Mouse (Mus musculus) liver, adult 2 months (tissue): ENCODE data around the gene Rnd1. TPM values are rescaled to one million over a fixed set of nuclear protein-coding genes. Genes with fewer than 3 reads are reported as not detected.
A peak's percentile ranks its signal among the peaks of the same experiment; 100 is the strongest.

Experiments
- DNase-seq: peaks from one replicate; pipeline ENCODE4 v3.0.0-alpha.2; 2011; ENCODE audit warnings: low read depth, low spot score; ENCODE audit errors: extremely low read depth
- H3K27ac ChIP-seq: fragments of 200-500 bp; replicated peaks from 2 replicates; pipeline ENCODE4 v1.5.1; 2012; ENCODE audit warnings: low read depth, mild to moderate bottlenecking, control low read depth, inconsistent platforms, low read length; ENCODE audit not compliant: insufficient read depth
- H3K27me3 ChIP-seq: fragments of 200-500 bp; 2 replicates; pipeline ENCODE4 v1.6.1; 2012; ENCODE audit warnings: mild to moderate bottlenecking, moderate library complexity, low read length, inconsistent platforms; ENCODE audit not compliant: control insufficient read depth, insufficient read depth
- H3K36me3 ChIP-seq: fragments of 200-500 bp; 2 replicates; pipeline ENCODE4 v1.6.1; 2012; ENCODE audit warnings: low read length, inconsistent platforms; ENCODE audit not compliant: control insufficient read depth, insufficient read depth
- H3K4me1 ChIP-seq: fragments of 200-500 bp; 2 replicates; pipeline ENCODE4 v1.6.1; 2011; ENCODE audit warnings: low read length; ENCODE audit not compliant: control insufficient read depth, insufficient read depth
- H3K4me3 ChIP-seq: fragments of 200-500 bp; 2 replicates; pipeline ENCODE4 v1.5.1; 2011; ENCODE audit warnings: low read depth, mild to moderate bottlenecking, control low read depth, low read length, moderate library complexity; ENCODE audit not compliant: insufficient read depth
- H3K79me2 ChIP-seq: fragments of 200-500 bp; 2 replicates; pipeline ENCODE4 v1.6.1; 2012; ENCODE audit warnings: inconsistent platforms, mild to moderate bottlenecking, low read length, moderate library complexity; ENCODE audit not compliant: control insufficient read depth, insufficient read depth
- H3K9ac ChIP-seq: fragments of 200-500 bp; 2 replicates; pipeline ENCODE4 v1.6.1; 2012; ENCODE audit warnings: low read depth, mild to moderate bottlenecking, control low read depth, inconsistent platforms, low read length
- CTCF ChIP-seq: fragments of 200-500 bp; IDR thresholded peaks from 2 replicates; pipeline ENCODE4 v1.5.1; 2011; ENCODE audit warnings: low read depth, low read length, control low read depth
- POLR2A ChIP-seq: fragments of 200-500 bp; IDR thresholded peaks from 2 replicates; pipeline ENCODE4 v1.6.1; 2011; ENCODE audit warnings: low read length, control low read depth; ENCODE audit not compliant: insufficient read depth; ENCODE audit errors: extremely low read depth
- WGBS: fragments of 180-500 bp; shearing (Covaris S2); methylation state at CpG from one replicate; pipeline ENCODE4 v1.1.7; 2018; 5-methylcytosine and 5-hydroxymethylcytosine counted together
- polyA plus RNA-seq: library from polyadenylated mRNA; depleted of rRNA; stranded (reverse); fragments of >200 nt; gene quantifications from 2 replicates; pipeline ENCODE4 v1.2.3, GENCODE M21; 2012
- total RNA-seq: library from RNA; depleted of rRNA; stranded (reverse); fragments of >200 nt; gene quantifications from 2 replicates; pipeline ENCODE4 v1.2.3, GENCODE M21; 2014

Rnd1 gene
- total and polyA plus RNA-seq, 2 experiments, result 7.4 to 20.0 TPM

DNA sequence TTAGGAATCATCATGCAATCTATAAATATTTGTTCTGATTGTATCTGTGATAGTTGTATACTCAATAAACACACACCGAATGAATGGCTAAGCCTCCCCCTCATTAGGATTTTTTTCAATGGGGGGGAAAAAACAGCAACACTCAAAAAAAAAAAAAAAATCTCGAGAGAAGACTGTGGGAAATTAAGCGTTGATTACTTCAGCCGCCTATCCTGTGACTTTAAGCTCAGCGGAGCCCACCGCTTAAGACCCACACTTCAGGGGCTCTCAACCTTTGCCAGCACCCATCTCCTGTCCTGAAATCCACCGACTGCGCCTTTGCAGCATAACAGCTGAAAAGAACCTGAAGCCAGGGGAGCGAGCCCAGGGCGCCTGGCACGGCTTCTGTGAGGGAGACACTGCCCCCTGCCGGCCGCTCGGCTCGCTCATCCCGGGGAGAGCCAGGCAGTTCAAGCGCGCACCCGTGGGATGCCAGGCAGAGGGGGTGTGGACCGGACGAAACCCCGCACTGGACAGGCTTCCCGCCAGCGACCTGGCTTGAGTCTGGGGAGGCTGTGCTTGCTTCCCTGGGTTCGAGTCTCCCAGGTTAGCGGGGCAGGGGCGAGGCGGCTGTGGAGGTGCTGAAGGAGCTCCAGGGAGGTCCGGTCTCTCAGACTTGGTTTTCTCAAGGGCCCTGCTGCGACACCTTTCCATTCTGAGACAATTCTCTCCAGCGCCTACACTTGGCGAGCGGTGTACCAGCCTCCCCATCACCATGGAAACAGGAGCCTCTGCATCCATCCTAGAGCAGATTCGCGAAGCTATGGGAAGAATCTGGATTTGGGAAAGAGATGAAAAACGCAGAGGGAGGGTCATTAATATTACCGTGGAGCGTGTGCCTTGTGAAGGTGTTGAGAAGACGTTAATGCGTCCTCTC, 22.2 kb upstream of the Rnd1 start:
- no peak overlapping the region for H3K4me3 ChIP-seq
- TF ChIP-seq POLR2A, result no peak
- peak; percentile 86 for TF ChIP-seq CTCF
- peak; percentile 39 for DNase-seq
- 8% methylated on average over 40 of the region's 40 CpGs for WGBS
- peaks cover 9% of the 10 kb centered on the region for H3K4me1 ChIP-seq
- no peak overlapping the region for H3K9ac ChIP-seq
- H3K79me2 ChIP-seq, result no peaks in the 10 kb centered on the region
- no peaks in the 10 kb centered on the region for H3K36me3 ChIP-seq
- H3K27me3 ChIP-seq, result 0 out of 2 replicates have a peak, but pooled peaks cover 2% of the 10 kb centered on the region
- no peak overlapping the region for H3K27ac ChIP-seq

DNA sequence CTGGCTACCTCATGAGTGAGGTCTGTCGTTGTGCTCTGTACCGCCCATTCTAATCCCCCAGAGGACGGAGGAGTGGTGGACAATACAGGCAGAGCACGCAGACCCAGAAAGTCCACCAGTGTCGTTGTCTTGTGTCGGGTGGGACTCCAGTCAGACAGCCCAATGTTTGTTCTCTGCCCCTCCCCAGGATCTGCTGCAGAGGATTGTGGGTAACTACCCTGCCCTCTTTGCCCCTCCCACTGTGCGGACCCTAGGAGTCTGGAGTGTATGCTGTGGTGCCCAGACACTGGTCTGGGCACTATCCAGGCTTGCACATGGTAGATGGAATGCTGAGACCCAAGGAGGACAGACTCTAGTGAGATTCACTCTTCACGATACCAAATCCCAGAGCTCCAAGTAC, 19.0 kb upstream of the Rnd1 start:
- H3K79me2 ChIP-seq, result no peaks in the 10 kb centered on the region
- no peak overlapping the region for H3K9ac ChIP-seq
- no peaks in the 10 kb centered on the region for H3K36me3 ChIP-seq
- 0 out of 2 replicates have a peak, but pooled peaks cover 2% of the 10 kb centered on the region for H3K27me3 ChIP-seq
- WGBS, result 50% methylated on average over 8 of the region's 8 CpGs
- no peak for DNase-seq
- TF ChIP-seq CTCF (no peak), POLR2A (no peak)
- H3K4me1 ChIP-seq, result peaks cover 17% of the 10 kb centered on the region
- peak overlapping the region; percentile 12; the same call in 1 of the 2 replicates for H3K27ac ChIP-seq
- no peak overlapping the region for H3K4me3 ChIP-seq

DNA sequence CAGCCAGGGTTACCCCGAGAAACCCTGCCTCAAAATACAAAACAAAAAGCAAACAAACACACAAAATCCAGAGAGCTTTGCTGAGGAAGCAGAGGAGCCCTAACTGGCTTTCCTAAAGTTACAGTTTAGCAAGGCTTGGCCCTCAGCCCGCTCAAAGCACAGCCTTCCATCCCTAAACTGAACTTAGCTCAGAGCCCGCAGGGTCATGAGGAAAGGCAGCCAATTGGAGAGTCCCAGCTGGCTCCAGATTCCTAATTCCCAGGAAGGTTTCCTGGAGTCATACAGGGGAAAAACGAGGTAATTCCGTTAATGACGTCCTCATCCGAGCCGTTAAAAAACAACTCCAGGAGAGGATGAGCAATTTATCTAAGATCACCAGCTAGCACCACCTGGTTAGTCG, 18.5 kb upstream of the Rnd1 start:
- Histone ChIP-seq H3K4me1 (peaks cover 17% of the 10 kb centered on the region), H3K27me3 (0 out of 2 replicates have a peak, but pooled peaks cover 2% of the 10 kb centered on the region), H3K9ac (no peak overlapping the region), H3K36me3 (no peaks in the 10 kb centered on the region), H3K79me2 (no peaks in the 10 kb centered on the region), H3K27ac (peak overlapping the region; percentile 12; the same call in 1 of the 2 replicates), H3K4me3 (no peak overlapping the region)
- TF ChIP-seq POLR2A, result no peak
- TF ChIP-seq CTCF, result no peak
- WGBS, result 7% methylated on average over 9 of the region's 9 CpGs
- DNase-seq, result peak; percentile 99

DNA sequence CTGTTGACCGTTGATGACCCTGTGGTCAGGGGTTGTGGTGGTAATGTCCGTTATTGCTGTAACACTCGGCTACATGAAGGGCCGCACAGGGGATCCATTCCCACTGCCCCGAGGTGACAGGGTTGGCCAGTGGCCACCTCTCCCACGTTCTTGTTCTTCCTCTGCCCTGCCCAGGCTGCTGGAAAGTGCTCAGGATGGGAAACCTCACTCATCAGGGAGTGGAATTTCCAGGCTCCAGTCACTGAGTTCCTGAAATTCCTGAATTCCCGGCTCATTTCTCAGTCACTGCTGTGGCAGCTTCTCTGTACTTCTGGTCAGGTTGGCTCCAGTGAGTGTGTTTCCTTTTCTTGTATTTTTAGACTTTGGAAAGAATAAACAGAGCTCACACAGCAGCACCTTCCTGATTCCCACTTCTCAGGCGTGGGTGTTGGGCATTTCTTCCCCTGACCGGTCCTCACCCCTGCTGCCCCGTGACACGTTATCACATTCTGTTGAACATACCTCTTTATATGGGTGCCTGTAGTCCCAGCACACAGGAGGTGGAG, 15.0 kb upstream of the Rnd1 start:
- 6% methylated on average over 11 of the region's 11 CpGs for WGBS
- DNase-seq, result peak; percentile 69
- Histone ChIP-seq H3K27ac (peak overlapping the region; percentile 49), H3K36me3 (no peaks in the 10 kb centered on the region), H3K9ac (no peak overlapping the region), H3K27me3 (no peaks in the 10 kb centered on the region), H3K79me2 (no peaks in the 10 kb centered on the region), H3K4me1 (peaks cover 14% of the 10 kb centered on the region), H3K4me3 (no peak overlapping the region)
- no peak for TF ChIP-seq POLR2A
- no peak for TF ChIP-seq CTCF

DNA sequence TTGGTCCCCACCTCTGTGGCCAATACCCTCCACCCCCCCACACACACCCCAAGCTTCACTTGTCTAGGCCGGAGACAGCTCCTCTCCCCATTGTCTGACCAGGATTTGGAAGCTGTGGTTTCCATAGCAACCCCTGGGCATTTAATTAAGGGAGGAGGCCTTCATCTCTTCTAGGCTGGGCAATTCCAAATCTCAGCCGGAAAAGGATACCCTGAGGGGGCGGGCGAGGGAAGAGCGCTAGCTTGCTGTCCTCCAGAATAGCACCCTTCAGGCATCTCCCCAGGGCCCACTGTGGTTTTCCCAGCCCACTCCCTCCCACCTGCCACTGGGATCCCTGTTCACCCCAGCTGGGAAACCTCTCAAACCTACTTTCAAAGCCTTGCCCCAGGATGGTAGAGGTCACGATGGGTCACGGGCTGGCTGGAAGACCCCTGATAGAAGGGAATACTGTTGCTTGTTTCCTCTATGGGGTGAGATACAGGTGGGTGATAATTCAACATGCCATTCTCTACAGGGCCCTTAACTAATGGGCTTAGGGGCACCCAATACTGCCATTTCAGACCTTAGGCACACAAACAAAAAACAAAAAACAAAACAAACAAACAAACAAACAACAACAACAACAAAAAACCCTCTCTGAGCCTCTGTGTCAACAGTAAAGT, 14.4 kb upstream of the Rnd1 start:
- H3K4me3 ChIP-seq, result no peak overlapping the region
- TF ChIP-seq CTCF, result no peak
- TF ChIP-seq POLR2A, result no peak

More for the DNA sequence above, 14.4 kb upstream of the Rnd1 start:
- DNase-seq, result no peak
- Histone ChIP-seq H3K9ac (no peak overlapping the region), H3K27me3 (no peaks in the 10 kb centered on the region), H3K27ac (no peak overlapping the region), H3K36me3 (no peaks in the 10 kb centered on the region), H3K79me2 (no peaks in the 10 kb centered on the region), H3K4me1 (peaks cover 14% of the 10 kb centered on the region)
- WGBS, result 91% methylated on average over 7 of the region's 7 CpGs
